Mouse (Mus musculus): Measurements from ENCODE around the gene Srgn. TPM values are rescaled to one million over a fixed set of nuclear protein-coding genes. Genes with fewer than 3 reads are reported as not detected.

Gene Srgn
- polyA plus RNA-seq, 1 experiment from 2014 or later, result 26.4 TPM

GRCm38 (mm10) chr10:62532832-62533231 is 5.6 kb upstream of the Srgn start:
- H3K9ac ChIP-seq (ENCODE audit: low read length), result no peak overlapping the region
- no peaks in the 10 kb centered on the region for H3K4me1 ChIP-seq (ENCODE audit: control insufficient read depth, insufficient read depth, low read length)
- no peaks in the 10 kb centered on the region for H3K36me3 ChIP-seq (ENCODE audit: control insufficient read depth, insufficient read depth, low read length)
- ATAC-seq (ENCODE audit: insufficient read depth, low FRiP score), result no peak
- 51% methylated on average over 2 of the region's 2 CpGs for WGBS
- H3K9me3 ChIP-seq (replicated peaks; ENCODE audit: control insufficient read depth, low read length), result no peaks in the 10 kb centered on the region
- H3K4me2 ChIP-seq (ENCODE audit: low read depth, low read length), result no peak overlapping the region
- no peaks in the 10 kb centered on the region for H3K27me3 ChIP-seq (ENCODE audit: control insufficient read depth, insufficient read depth, low read length)
- no peak overlapping the region for H3K27ac ChIP-seq (ENCODE audit: low read length)
- no peak overlapping the region for H3K4me3 ChIP-seq (replicated peaks; ENCODE audit: low read length)

GRCm38 (mm10) chr10:62530183-62530582 is 2.9 kb upstream of the Srgn start:
- WGBS, result 68% methylated on average over 9 of the region's 9 CpGs
- no peak overlapping the region for H3K4me3 ChIP-seq (replicated peaks; ENCODE audit: low read length)
- H3K4me2 ChIP-seq (ENCODE audit: low read depth, low read length), result no peak overlapping the region
- H3K9me3 ChIP-seq (replicated peaks; ENCODE audit: control insufficient read depth, low read length), result no peaks in the 10 kb centered on the region
- no peak overlapping the region for H3K9ac ChIP-seq (ENCODE audit: low read length)
- no peaks in the 10 kb centered on the region for H3K36me3 ChIP-seq (ENCODE audit: control insufficient read depth, insufficient read depth, low read length)
- no peak for ATAC-seq (ENCODE audit: insufficient read depth, low FRiP score)
- H3K27me3 ChIP-seq (ENCODE audit: control insufficient read depth, insufficient read depth, low read length), result no peaks in the 10 kb centered on the region
- H3K4me1 ChIP-seq (ENCODE audit: control insufficient read depth, insufficient read depth, low read length), result no peaks in the 10 kb centered on the region
- H3K27ac ChIP-seq (ENCODE audit: low read length), result no peak overlapping the region

GRCm38 (mm10) chr10:62522346-62522950 is 4.8 kb downstream of the Srgn start:
- 59% methylated on average over 7 of the region's 7 CpGs for WGBS
- H3K27ac ChIP-seq (ENCODE audit: low read length), result no peak overlapping the region
- no peaks in the 10 kb centered on the region for H3K4me1 ChIP-seq (ENCODE audit: control insufficient read depth, insufficient read depth, low read length)
- no peak for ATAC-seq (ENCODE audit: insufficient read depth, low FRiP score)
- no peaks in the 10 kb centered on the region for H3K9me3 ChIP-seq (replicated peaks; ENCODE audit: control insufficient read depth, low read length)
- H3K4me3 ChIP-seq (replicated peaks; ENCODE audit: low read length), result no peak overlapping the region
- no peaks in the 10 kb centered on the region for H3K27me3 ChIP-seq (ENCODE audit: control insufficient read depth, insufficient read depth, low read length)
- no peaks in the 10 kb centered on the region for H3K36me3 ChIP-seq (ENCODE audit: control insufficient read depth, insufficient read depth, low read length)
- H3K4me2 ChIP-seq (ENCODE audit: low read depth, low read length), result no peak overlapping the region
- H3K9ac ChIP-seq (ENCODE audit: low read length), result no peak overlapping the region

GRCm38 (mm10) chr10:62521763-62522162 is 5.5 kb downstream of the Srgn start:
- Histone ChIP-seq H3K4me1 (ENCODE audit: control insufficient read depth, insufficient read depth, low read length) (no peaks in the 10 kb centered on the region), H3K9me3 (replicated peaks; ENCODE audit: control insufficient read depth, low read length) (no peaks in the 10 kb centered on the region), H3K4me2 (ENCODE audit: low read depth, low read length) (no peak overlapping the region), H3K36me3 (ENCODE audit: control insufficient read depth, insufficient read depth, low read length) (no peaks in the 10 kb centered on the region), H3K27ac (ENCODE audit: low read length) (no peak overlapping the region), H3K9ac (ENCODE audit: low read length) (no peak overlapping the region), H3K27me3 (ENCODE audit: control insufficient read depth, insufficient read depth, low read length) (no peaks in the 10 kb centered on the region), H3K4me3 (replicated peaks; ENCODE audit: low read length) (no peak overlapping the region)
- no peak for ATAC-seq (ENCODE audit: insufficient read depth, low FRiP score)
- WGBS, result 57% methylated on average over 4 of the region's 4 CpGs

- Histone ChIP-seq H3K4me3 (replicated peaks; ENCODE audit: low read length) (no peak overlapping the region), H3K4me1 (ENCODE audit: control insufficient read depth, insufficient read depth, low read length) (no peaks in the 10 kb centered on the region), H3K9me3 (replicated peaks; ENCODE audit: control insufficient read depth, low read length) (no peaks in the 10 kb centered on the region), H3K27ac (ENCODE audit: low read length) (no peak overlapping the region), H3K4me2 (ENCODE audit: low read depth, low read length) (no peak overlapping the region), H3K27me3 (ENCODE audit: control insufficient read depth, insufficient read depth, low read length) (no peaks in the 10 kb centered on the region), H3K36me3 (ENCODE audit: control insufficient read depth, insufficient read depth, low read length) (no peaks in the 10 kb centered on the region), H3K9ac (ENCODE audit: low read length) (no peak overlapping the region)
- 47% methylated on average over 2 of the region's 2 CpGs for whole genome bisulfite sequencing
- ATAC-seq (ENCODE audit: insufficient read depth, low FRiP score), result no peak
Observed at GRCm38 (mm10) chr10:62520911-62521310, 6.3 kb downstream of the Srgn start.

GRCm38 (mm10) chr10:62517511-62517910 is 9.7 kb downstream of the Srgn start:
- no peak for ATAC-seq (ENCODE audit: insufficient read depth, low FRiP score)
- no peak overlapping the region for H3K9ac ChIP-seq (ENCODE audit: low read length)
- WGBS, result 79% methylated on average over 6 of the region's 6 CpGs
- no peak overlapping the region for H3K4me3 ChIP-seq (replicated peaks; ENCODE audit: low read length)
- no peaks in the 10 kb centered on the region for H3K27me3 ChIP-seq (ENCODE audit: control insufficient read depth, insufficient read depth, low read length)
- no peaks in the 10 kb centered on the region for H3K4me1 ChIP-seq (ENCODE audit: control insufficient read depth, insufficient read depth, low read length)
- no peak overlapping the region for H3K27ac ChIP-seq (ENCODE audit: low read length)
- H3K4me2 ChIP-seq (ENCODE audit: low read depth, low read length), result no peak overlapping the region
- no peaks in the 10 kb centered on the region for H3K9me3 ChIP-seq (replicated peaks; ENCODE audit: control insufficient read depth, low read length)
- no peaks in the 10 kb centered on the region for H3K36me3 ChIP-seq (ENCODE audit: control insufficient read depth, insufficient read depth, low read length)

- H3K4me1 ChIP-seq (ENCODE audit: control insufficient read depth, insufficient read depth, low read length), result peaks cover 3% of the 10 kb centered on the region; the same call in 1 of the 2 replicates
- ATAC-seq (ENCODE audit: insufficient read depth, low FRiP score), result no peak
- H3K9me3 ChIP-seq (replicated peaks; ENCODE audit: control insufficient read depth, low read length), result no peaks in the 10 kb centered on the region
- H3K4me3 ChIP-seq (replicated peaks; ENCODE audit: low read length), result no peak overlapping the region
- WGBS, result 90% methylated on average over 4 of the region's 4 CpGs
- no peak overlapping the region for H3K4me2 ChIP-seq (ENCODE audit: low read depth, low read length)
- no peak overlapping the region for H3K27ac ChIP-seq (ENCODE audit: low read length)
- no peaks in the 10 kb centered on the region for H3K36me3 ChIP-seq (ENCODE audit: control insufficient read depth, insufficient read depth, low read length)
- no peak overlapping the region for H3K9ac ChIP-seq (ENCODE audit: low read length)
- H3K27me3 ChIP-seq (ENCODE audit: control insufficient read depth, insufficient read depth, low read length), result peaks cover 2% of the 10 kb centered on the region; the same call in 1 of the 2 replicates
Observed at GRCm38 (mm10) chr10:62512855-62513254, 14.4 kb downstream of the Srgn start.

GRCm38 (mm10) chr10:62511528-62511927 is 15.7 kb downstream of the Srgn start:
- no peaks in the 10 kb centered on the region for H3K36me3 ChIP-seq (ENCODE audit: control insufficient read depth, insufficient read depth, low read length)
- no peak overlapping the region for H3K27ac ChIP-seq (ENCODE audit: low read length)
- no peak for ATAC-seq (ENCODE audit: insufficient read depth, low FRiP score)
- H3K4me3 ChIP-seq (replicated peaks; ENCODE audit: low read length), result no peak overlapping the region
- no peak overlapping the region for H3K4me2 ChIP-seq (ENCODE audit: low read depth, low read length)
- no peaks in the 10 kb centered on the region for H3K9me3 ChIP-seq (replicated peaks; ENCODE audit: control insufficient read depth, low read length)
- no peak overlapping the region for H3K9ac ChIP-seq (ENCODE audit: low read length)
- H3K4me1 ChIP-seq (ENCODE audit: control insufficient read depth, insufficient read depth, low read length), result peaks cover 4% of the 10 kb centered on the region; the same call in 1 of the 2 replicates
- H3K27me3 ChIP-seq (ENCODE audit: control insufficient read depth, insufficient read depth, low read length), result peaks cover 4% of the 10 kb centered on the region; the same call in 1 of the 2 replicates
- WGBS, result 80% methylated on average over 6 of the region's 6 CpGs

- H3K9me3 ChIP-seq (replicated peaks; ENCODE audit: control insufficient read depth, low read length), result no peaks in the 10 kb centered on the region
- ATAC-seq (ENCODE audit: insufficient read depth, low FRiP score), result no peak
- peaks cover 4% of the 10 kb centered on the region; the same call in 1 of the 2 replicates for H3K27me3 ChIP-seq (ENCODE audit: control insufficient read depth, insufficient read depth, low read length)
- H3K4me1 ChIP-seq (ENCODE audit: control insufficient read depth, insufficient read depth, low read length), result peaks cover 4% of the 10 kb centered on the region; the same call in 1 of the 2 replicates
- WGBS, result 61% methylated on average over 11 of the region's 11 CpGs
- H3K27ac ChIP-seq (ENCODE audit: low read length), result no peak overlapping the region
- no peak overlapping the region for H3K9ac ChIP-seq (ENCODE audit: low read length)
- no peaks in the 10 kb centered on the region for H3K36me3 ChIP-seq (ENCODE audit: control insufficient read depth, insufficient read depth, low read length)
- H3K4me2 ChIP-seq (ENCODE audit: low read depth, low read length), result no peak overlapping the region
- H3K4me3 ChIP-seq (replicated peaks; ENCODE audit: low read length), result no peak overlapping the region
Observed at GRCm38 (mm10) chr10:62509032-62509656, 18.1 kb downstream of the Srgn start.
